Mouse (Mus musculus): ENCODE measurements around the gene Ttc23. TPM values are rescaled to one million over a fixed set of nuclear protein-coding genes. Genes with fewer than 3 reads are reported as not detected.

Gene Ttc23
- total and polyA plus RNA-seq, 3 experiments: 0.03 to 3.9 (median 1.1) TPM

DNA sequence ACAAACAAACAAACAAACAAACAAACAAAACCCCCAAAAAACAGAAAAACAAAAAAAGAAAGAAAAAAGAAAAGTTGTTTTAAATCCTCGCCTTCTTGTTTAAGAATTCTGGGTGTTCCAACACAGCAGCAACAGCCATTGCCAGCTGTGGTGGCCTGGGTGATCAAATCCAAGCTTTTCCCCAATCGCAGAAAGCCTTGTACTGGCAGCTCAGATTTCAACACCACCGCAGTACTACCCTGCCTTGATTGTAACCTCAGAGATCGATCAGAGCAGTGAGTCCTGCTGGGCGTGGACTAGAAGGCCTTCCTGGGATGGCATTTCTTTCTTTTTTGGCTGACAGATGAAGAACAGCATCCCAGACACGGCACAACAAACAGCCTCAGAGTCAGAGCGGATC lies 48.7 kb downstream of the Ttc23 start:
- TF ChIP-seq GATA2 (IDR thresholded peaks at IDR 0.05; ENCODE audit: borderline replicate concordance, low read depth, low read length) (no peak), TAL1 (conservative IDR thresholded peaks at IDR 0.05; ENCODE audit: low read depth, low read length) (no peak), CTCF (IDR thresholded peaks at IDR 0.05; ENCODE audit: low read depth, low read length) (no peak), POLR2AphosphoS5 (IDR thresholded peaks at IDR 0.05; ENCODE audit: insufficient replicate concordance, low read depth, low read length) (no peak), GATA1 (IDR thresholded peaks at IDR 0.05; ENCODE audit: borderline replicate concordance, low read length) (no peak)
- H3K36me3 ChIP-seq (replicated peaks): no peaks in the 10 kb centered on the region
- no peak for ATAC-seq (ENCODE audit: extremely low read depth, insufficient number of reproducible peaks, low FRiP score, poor library complexity, severe bottlenecking)

DNA sequence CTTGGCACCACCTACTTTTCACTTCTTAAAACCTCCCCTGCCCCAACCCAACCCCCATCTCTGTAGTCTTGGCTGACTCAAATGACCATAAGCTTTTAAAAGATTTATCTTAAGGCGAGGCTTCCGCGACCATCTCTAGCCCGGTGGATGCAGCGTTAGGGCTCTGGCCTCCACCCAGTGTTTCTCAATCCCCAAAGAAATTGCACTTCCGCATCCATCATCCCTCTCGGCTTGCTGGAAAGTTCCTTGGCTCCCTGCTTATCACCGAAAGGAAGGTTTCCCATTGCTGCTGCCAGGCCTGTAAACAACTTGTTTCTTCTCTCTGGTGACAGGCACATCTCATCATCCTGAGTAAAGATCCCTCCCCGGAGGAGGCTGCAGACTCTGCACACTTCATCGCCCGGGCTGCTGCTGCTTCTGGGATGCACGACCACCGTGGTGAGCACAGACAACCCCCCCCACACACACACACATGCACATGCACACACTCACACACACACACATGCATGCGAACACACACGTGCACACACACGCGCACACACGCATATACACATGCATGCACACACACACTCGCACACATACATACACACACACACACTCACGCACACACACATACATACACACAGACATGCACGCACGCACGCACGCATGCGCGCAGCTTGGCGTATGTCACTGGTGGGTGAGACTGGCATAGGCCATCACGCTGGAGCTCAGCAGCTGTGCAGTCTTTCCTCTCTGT lies 50.9 kb downstream of the Ttc23 start:
- ATAC-seq (ENCODE audit: extremely low read depth, insufficient number of reproducible peaks, low FRiP score, poor library complexity, severe bottlenecking) (no peak), DNase-seq (ENCODE audit: low spot score) (no peak)
- H3K9me3 ChIP-seq (replicated peaks): peaks cover 32% of the 10 kb centered on the region
- H3K4me3 ChIP-seq (ENCODE audit: low read depth, low read length): no peak overlapping the region
- H3K27me3 ChIP-seq (ENCODE audit: insufficient read depth, low read length): no peaks in the 10 kb centered on the region
- H3K36me3 ChIP-seq (replicated peaks): no peaks in the 10 kb centered on the region
- H3K4me1 ChIP-seq (ENCODE audit: insufficient read depth, low read depth, low read length): no peaks in the 10 kb centered on the region; the same call in 1 of the 2 replicates
- no peak for TF ChIP-seq POLR2AphosphoS5 (IDR thresholded peaks at IDR 0.05; ENCODE audit: insufficient replicate concordance, low read depth, low read length)
- no peak for TF ChIP-seq GATA1 (IDR thresholded peaks at IDR 0.05; ENCODE audit: borderline replicate concordance, low read length)
- TF ChIP-seq CTCF (IDR thresholded peaks at IDR 0.05; ENCODE audit: low read depth, low read length): no peak
- TF ChIP-seq GATA2 (IDR thresholded peaks at IDR 0.05; ENCODE audit: borderline replicate concordance, low read depth, low read length): no peak
- TF ChIP-seq TAL1 (conservative IDR thresholded peaks at IDR 0.05; ENCODE audit: low read depth, low read length): no peak

More for the DNA sequence above, 48.7 kb downstream of the Ttc23 start:
- Histone ChIP-seq H3K4me1 (ENCODE audit: insufficient read depth, low read depth, low read length) (no peaks in the 10 kb centered on the region; the same call in 1 of the 2 replicates), H3K9me3 (replicated peaks) (peaks cover 31% of the 10 kb centered on the region), H3K4me3 (ENCODE audit: low read depth, low read length) (no peak overlapping the region), H3K27me3 (ENCODE audit: insufficient read depth, low read length) (no peaks in the 10 kb centered on the region)
- no peak for DNase-seq (ENCODE audit: low spot score)

DNA sequence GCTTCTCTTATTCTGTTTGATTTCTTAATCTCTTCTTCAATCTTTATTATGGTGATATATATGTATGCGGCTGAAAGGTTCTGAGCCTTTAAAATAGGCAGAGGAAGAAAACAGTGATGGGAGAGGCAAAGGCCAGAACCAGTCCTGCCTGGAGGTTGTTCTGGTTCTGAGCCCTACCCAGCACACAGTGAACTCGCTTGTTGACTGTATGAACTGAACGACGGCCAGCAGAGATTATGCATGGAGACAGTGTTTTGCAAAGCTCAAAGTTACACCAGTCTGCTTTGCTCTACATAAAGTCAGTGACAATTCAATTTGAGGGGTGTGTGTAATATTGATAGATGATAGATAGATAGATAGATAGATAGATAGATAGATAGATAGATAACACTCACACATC lies 52.1 kb downstream of the Ttc23 start:
- no peaks in the 10 kb centered on the region for H3K36me3 ChIP-seq (replicated peaks)
- H3K9me3 ChIP-seq (replicated peaks): peaks cover 27% of the 10 kb centered on the region
- TF ChIP-seq CTCF (IDR thresholded peaks at IDR 0.05; ENCODE audit: low read depth, low read length) (no peak), GATA2 (IDR thresholded peaks at IDR 0.05; ENCODE audit: borderline replicate concordance, low read depth, low read length) (no peak), POLR2AphosphoS5 (IDR thresholded peaks at IDR 0.05; ENCODE audit: insufficient replicate concordance, low read depth, low read length) (no peak), GATA1 (IDR thresholded peaks at IDR 0.05; ENCODE audit: borderline replicate concordance, low read length) (no peak), TAL1 (conservative IDR thresholded peaks at IDR 0.05; ENCODE audit: low read depth, low read length) (no peak)
- no peaks in the 10 kb centered on the region for H3K27me3 ChIP-seq (ENCODE audit: insufficient read depth, low read length)
- no peak overlapping the region for H3K4me3 ChIP-seq (ENCODE audit: low read depth, low read length)
- H3K4me1 ChIP-seq (ENCODE audit: insufficient read depth, low read depth, low read length): no peaks in the 10 kb centered on the region; the same call in 1 of the 2 replicates
- ATAC-seq (ENCODE audit: extremely low read depth, insufficient number of reproducible peaks, low FRiP score, poor library complexity, severe bottlenecking) (no peak), DNase-seq (ENCODE audit: low spot score) (no peak)

DNA sequence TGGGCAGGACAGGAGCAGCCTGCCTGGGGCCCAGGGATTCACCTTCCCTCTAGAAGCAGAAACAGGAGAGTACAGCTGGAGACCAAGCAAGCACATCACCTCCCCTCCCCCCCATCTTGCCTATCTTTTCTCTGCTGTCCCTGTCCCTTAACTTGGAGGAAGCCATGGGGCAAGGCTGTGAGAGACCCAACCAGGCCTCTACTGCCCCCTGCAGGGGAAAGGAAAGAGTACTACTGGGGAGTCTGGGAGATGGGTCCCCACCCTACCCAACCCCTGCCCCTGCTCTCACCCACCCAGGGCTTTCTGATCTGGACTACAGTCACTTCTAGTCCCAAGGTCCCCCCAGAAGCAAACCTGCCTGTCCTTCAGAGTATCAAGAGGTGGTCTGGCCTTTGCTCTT lies 53.6 kb downstream of the Ttc23 start:
- no peaks in the 10 kb centered on the region; the same call in 1 of the 2 replicates for H3K4me1 ChIP-seq (ENCODE audit: insufficient read depth, low read depth, low read length)
- H3K27me3 ChIP-seq (ENCODE audit: insufficient read depth, low read length): no peaks in the 10 kb centered on the region
- H3K9me3 ChIP-seq (replicated peaks): peaks cover 30% of the 10 kb centered on the region
- DNase-seq (ENCODE audit: low spot score) (no peak), ATAC-seq (ENCODE audit: extremely low read depth, insufficient number of reproducible peaks, low FRiP score, poor library complexity, severe bottlenecking) (no peak)
- TF ChIP-seq GATA1 (IDR thresholded peaks at IDR 0.05; ENCODE audit: borderline replicate concordance, low read length) (no peak), TAL1 (conservative IDR thresholded peaks at IDR 0.05; ENCODE audit: low read depth, low read length) (no peak), POLR2AphosphoS5 (IDR thresholded peaks at IDR 0.05; ENCODE audit: insufficient replicate concordance, low read depth, low read length) (no peak), GATA2 (IDR thresholded peaks at IDR 0.05; ENCODE audit: borderline replicate concordance, low read depth, low read length) (no peak), CTCF (IDR thresholded peaks at IDR 0.05; ENCODE audit: low read depth, low read length) (no peak)
- H3K4me3 ChIP-seq (ENCODE audit: low read depth, low read length): no peak overlapping the region
- H3K36me3 ChIP-seq (replicated peaks): no peaks in the 10 kb centered on the region

DNA sequence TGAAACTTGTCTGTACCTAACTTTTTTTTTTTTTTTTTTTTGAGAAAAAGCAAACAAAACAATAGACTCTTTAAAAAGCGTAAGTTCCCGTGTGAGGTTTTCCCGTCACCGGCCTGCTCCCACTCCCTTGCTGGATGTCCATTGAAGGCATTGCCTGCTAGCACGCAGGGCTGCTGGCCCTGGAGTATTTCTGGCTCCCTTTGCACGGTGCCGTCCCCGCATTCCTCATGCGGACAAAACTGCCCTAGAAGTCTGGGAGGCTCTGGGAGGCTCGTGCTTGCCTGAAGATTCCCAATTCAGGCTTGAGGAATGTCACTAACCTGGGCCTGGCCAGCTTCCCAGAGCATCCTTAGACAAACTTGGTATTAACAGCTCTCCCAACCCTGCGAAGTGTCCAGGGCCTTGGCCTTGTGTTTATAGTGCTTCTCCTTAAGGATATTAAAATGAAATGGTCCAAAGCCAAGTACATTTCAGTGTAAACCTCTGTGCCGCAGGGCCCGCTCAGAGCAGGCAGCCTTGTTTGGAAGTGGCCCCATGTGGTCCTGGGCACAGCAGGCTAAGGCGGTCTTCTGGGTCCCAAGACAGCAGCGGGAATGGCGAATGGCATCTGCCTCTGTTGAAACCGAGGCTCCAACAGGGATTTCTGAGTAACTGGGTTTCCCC lies 54.2 kb downstream of the Ttc23 start:
- DNase-seq (ENCODE audit: low spot score) (no peak), ATAC-seq (ENCODE audit: extremely low read depth, insufficient number of reproducible peaks, low FRiP score, poor library complexity, severe bottlenecking) (no peak)
- no peak for TF ChIP-seq GATA2 (IDR thresholded peaks at IDR 0.05; ENCODE audit: borderline replicate concordance, low read depth, low read length)
- no peak for TF ChIP-seq CTCF (IDR thresholded peaks at IDR 0.05; ENCODE audit: low read depth, low read length)
- TF ChIP-seq GATA1 (IDR thresholded peaks at IDR 0.05; ENCODE audit: borderline replicate concordance, low read length): no peak
- TF ChIP-seq TAL1 (conservative IDR thresholded peaks at IDR 0.05; ENCODE audit: low read depth, low read length): no peak
- no peak for TF ChIP-seq POLR2AphosphoS5 (IDR thresholded peaks at IDR 0.05; ENCODE audit: insufficient replicate concordance, low read depth, low read length)
- peaks cover 27% of the 10 kb centered on the region for H3K9me3 ChIP-seq (replicated peaks)
- no peaks in the 10 kb centered on the region for H3K27me3 ChIP-seq (ENCODE audit: insufficient read depth, low read length)
- H3K4me1 ChIP-seq (ENCODE audit: insufficient read depth, low read depth, low read length): no peaks in the 10 kb centered on the region; the same call in 1 of the 2 replicates
- no peak overlapping the region for H3K4me3 ChIP-seq (ENCODE audit: low read depth, low read length)
- no peaks in the 10 kb centered on the region for H3K36me3 ChIP-seq (replicated peaks)

DNA sequence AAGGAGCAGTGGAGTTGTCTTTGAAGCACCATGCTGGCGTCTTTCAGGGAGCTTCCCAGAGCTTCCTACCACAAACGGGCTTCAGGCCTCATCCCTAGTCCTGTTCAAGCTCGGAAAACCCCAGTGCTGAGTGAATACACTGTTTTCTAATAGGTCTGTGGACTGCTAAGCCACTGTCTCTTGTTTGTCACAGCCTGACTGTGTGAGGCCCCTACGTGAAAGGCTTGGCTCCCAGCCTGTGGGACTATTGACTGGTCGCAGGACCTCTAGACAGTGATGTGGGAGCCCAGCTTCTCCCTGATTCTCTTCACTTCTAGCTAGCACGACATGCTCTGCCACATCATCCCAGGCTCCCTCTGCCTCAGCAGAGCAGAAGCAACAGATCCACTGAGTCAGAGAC lies 61.0 kb downstream of the Ttc23 start:
- no peak for ATAC-seq (ENCODE audit: extremely low read depth, insufficient number of reproducible peaks, low FRiP score, poor library complexity, severe bottlenecking)
- no peak for TF ChIP-seq GATA2 (IDR thresholded peaks at IDR 0.05; ENCODE audit: borderline replicate concordance, low read depth, low read length)
- no peak for TF ChIP-seq CTCF (IDR thresholded peaks at IDR 0.05; ENCODE audit: low read depth, low read length)
- TF ChIP-seq TAL1 (conservative IDR thresholded peaks at IDR 0.05; ENCODE audit: low read depth, low read length): no peak
- no peak for TF ChIP-seq POLR2AphosphoS5 (IDR thresholded peaks at IDR 0.05; ENCODE audit: insufficient replicate concordance, low read depth, low read length)
- TF ChIP-seq GATA1 (IDR thresholded peaks at IDR 0.05; ENCODE audit: borderline replicate concordance, low read length): no peak
- no peaks in the 10 kb centered on the region for H3K4me1 ChIP-seq (ENCODE audit: insufficient read depth, low read depth, low read length)

More for the DNA sequence above, 61.0 kb downstream of the Ttc23 start:
- Histone ChIP-seq H3K4me3 (ENCODE audit: low read depth, low read length) (no peak overlapping the region), H3K27me3 (ENCODE audit: insufficient read depth, low read length) (no peaks in the 10 kb centered on the region), H3K36me3 (replicated peaks) (no peaks in the 10 kb centered on the region), H3K9me3 (replicated peaks) (peaks cover 3% of the 10 kb centered on the region; the same call in 1 of the 2 replicates)
- no peak for DNase-seq (ENCODE audit: low spot score)

All from G1E (cell line).